Mouse (Mus musculus) kidney, adult 18-20 months (tissue): ENCODE results near the gene Prkrip1.
"Not testable (repeated sequence)": the region's sequence is repeated elsewhere in the genome, so short reads cannot be mapped to it uniquely, and the experiment has no call there.

Experiments
- DNase-seq: peaks from one replicate; pipeline ENCODE4 v3.0.0; 2021

Prkrip1 gene

DNA sequence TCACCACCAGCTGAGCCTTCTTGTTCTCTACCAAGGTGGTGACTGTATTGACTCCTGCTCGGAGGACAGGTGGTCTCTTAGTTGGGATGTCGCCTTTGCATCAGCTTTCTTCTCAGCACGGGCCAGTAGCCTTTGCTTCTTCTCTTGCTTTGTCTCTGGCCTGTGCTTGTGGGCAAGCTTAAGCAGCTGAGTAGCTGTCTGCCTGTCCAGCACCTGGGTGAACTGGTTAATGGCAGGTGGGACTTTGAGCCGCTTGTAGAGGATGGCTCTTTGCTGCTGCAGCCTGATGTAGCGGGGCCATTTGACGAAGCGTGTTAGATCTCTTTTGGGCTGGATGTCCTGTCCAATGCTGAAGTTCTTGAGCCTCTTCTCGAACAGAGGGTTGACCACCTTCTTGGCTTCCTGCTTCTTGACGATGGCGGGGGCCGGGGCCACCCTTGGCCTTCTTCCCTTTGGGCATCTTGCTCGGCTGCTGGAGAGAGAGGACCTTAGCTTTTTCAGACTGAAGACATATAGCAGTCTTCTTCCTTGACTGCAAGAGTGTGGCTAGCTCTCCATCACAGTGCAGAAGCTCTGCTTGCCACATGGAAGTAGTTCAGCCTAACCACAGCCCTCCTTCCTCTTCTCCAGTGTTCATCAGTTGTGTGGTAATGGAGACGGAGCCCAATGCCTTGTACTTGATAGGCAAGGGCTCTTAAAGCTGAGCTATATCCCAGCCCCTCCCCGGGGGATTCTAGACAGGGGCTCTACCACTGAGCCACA, 12.8 kb upstream of the Prkrip1 start:
- DNase-seq, result not testable (repeated sequence)

DNA sequence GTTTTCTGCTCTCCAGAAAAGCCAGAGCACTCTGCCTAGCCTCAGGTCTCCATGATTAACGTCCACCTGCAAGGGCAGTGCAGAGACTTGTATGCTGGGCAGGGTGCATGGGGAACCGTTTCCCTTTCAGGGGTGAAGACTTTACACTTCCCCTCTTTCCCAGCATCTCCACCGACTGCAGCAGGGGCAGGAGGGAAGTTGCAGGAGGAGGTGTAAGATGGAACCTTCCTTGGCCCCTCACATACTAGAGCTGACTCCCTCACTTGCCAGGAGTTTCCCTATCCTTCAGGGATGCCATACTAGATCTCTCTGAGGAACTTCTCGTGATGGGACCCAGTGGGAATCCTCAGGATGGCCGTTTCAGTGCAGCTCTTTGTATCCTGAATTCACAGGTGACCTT, 11.8 kb upstream of the Prkrip1 start:
- no peak for DNase-seq

DNA sequence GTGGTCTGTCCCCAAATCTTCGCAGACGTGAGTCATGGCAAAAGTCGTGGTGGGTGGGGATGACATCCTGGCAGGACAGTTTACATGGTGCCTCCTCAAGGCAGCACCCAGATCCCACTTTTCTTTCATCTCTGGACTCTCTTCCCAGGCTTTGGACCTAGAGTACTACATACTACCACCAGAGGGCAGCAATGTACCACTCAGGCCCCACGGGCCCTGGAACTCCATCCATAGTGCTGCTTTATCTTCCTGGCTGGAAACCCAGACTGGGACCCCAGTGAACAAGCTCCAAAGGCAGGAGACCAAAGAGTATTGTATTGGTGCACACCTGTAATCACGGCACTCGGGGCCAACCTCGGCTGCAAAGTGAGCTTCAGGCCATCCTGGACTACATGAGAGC, 3.1 kb upstream of the Prkrip1 start:
- peak; percentile 63 for DNase-seq

DNA sequence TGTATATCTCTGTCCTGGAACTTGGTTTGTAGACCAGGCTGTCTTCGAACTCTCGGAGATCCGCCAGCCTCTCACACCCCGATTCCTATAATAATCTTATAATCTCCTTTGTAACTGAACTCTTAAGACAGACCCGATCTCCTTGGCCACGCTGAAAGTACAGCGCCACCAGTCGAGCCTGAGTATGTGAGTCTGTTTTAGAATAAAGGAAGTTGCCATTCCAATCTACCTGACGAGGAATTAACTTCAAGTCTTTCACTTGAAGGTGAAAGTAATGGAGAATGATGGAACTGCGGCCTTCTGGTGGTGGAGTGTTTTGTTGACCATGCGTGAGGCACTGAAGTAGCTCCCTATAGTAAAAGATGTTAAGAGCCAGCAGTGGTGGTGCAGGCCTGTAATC, 763 bp upstream of the Prkrip1 start:
- DNase-seq, result peak; percentile 40

DNA sequence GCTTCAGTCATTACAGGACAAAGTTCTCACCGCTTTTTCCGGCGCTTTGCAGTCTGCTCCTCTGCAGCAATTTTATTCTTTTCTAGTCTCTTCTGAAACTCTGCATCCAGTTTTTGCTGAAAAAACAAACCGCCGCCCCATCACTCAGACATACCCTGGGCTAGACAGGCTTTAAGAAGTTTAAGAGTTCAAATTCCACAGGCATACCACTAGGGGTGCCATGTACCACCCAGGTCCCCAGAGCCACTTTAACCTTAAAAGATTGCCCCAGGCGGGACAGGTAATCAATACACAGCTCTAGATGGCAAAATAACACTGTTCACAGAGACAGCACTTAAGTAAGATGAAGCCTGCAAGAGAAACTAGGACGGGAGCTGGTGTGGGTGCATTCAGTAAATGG, 6.9 kb downstream of the Prkrip1 start:
- no peak for DNase-seq

DNA sequence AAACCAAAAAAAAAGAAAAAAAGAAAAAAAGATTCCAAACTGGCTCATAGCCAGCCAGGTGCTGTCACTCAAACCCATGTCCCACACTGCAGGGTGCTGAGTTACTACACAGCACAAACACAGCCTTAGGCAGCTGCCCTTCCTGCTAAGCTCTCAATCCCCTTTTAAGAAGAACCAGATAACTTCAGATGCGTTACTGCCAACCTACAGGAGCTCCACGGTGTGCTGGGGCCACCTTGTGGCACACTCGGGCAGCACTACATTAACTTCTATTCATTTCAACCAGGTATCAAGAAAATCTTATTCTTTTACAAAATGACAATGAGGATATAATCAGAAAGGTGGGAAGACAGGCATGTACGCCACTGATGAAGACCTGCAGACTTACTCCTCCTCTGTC, 12.0 kb downstream of the Prkrip1 start:
- peak; percentile 66 for DNase-seq

DNA sequence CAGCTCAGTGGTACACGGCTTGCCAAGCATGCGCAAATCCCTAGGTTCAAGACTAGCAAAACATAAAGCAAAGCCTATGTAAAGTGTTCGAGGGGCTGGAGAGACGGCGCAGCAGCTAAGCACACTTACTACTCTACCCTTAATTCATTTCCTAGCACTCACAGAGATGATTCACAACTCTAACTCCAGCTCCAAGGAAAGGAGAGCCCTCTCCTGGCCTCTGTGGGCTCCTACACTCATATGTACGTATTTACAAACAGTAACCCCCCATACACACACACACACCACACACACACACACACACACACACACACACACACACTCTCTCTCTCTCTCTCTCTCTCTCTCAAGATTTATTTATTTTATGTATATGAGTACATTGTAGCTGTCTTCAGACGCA, 15.0 kb downstream of the Prkrip1 start:
- DNase-seq, result no peak

DNA sequence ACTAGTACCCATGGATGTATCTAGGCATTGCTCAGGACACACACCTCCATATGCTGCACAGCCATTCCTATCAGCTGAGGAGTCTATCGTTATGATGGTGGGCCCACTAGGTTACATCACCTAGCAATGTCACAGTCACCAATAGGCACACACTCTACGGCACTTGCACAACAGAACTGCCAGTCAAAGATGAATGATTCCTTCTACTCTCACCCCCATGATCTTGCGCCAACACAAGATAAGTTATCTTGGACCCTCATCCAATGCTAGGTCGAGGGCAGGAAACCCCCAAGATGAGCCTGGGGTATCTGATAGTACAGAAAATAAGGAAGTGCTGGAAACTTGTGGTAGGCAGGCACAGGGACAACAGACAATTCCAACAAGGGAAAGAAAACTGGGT, 15.9 kb downstream of the Prkrip1 start:
- no peak for DNase-seq

DNA sequence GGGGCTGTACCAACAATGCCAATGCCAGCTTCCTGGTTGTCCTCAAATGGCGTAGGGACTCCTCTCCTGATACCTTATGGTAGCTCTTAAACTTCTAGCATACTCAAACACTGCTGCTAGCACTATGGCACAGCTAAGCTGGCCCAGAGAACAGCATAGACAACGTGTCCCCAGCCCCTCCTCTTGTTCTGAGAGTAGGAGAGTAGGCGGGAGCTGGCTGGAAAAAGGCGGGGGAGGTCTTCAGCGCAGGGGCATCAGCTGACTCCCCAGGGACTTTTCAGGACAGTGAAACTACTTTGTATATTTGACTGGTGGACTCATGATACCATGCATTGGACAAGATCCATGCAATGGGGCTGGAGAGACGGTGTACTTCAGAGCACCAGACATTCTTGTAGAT, 16.7 kb downstream of the Prkrip1 start:
- DNase-seq, result no peak

DNA sequence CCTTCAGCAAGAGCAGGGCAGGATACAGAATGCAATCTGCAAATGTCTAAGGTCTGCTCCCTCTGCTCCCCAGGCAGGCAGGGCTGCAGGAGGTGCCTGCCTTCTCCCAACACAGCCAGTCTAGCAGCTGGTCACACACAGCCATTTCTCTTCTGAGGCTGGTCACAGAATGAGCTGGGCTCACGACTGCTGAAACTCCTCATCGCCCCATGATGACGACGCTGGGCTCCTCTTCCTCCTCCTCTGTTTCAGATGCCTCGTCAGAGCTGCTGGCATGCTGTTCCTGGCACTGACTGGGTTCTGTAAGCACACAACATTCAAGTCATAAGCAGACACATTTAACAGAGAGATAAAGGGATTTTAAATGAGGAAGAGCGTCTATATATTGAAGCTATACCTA, 17.6 kb downstream of the Prkrip1 start:
- DNase-seq, result no peak

DNA sequence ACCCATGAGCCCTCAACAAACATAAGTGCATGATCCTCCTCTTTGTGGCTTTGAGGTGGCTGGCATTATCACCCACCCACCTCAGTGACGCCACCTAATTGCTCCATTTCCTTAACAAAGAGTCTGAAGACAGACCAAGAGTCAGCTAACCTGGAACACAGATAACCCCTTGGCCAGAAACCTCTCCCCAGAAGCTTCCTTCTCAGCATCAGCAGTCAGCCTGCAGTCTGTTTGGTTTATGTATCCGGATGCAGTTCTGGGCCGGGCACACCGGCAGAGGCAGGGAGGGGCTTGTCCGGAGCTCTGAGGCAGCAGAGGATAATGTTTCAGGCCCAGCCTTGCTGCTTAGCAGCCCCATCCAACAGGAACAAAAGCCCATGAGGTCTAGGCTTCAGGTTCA, 19.2 kb downstream of the Prkrip1 start:
- DNase-seq, result no peak

DNA sequence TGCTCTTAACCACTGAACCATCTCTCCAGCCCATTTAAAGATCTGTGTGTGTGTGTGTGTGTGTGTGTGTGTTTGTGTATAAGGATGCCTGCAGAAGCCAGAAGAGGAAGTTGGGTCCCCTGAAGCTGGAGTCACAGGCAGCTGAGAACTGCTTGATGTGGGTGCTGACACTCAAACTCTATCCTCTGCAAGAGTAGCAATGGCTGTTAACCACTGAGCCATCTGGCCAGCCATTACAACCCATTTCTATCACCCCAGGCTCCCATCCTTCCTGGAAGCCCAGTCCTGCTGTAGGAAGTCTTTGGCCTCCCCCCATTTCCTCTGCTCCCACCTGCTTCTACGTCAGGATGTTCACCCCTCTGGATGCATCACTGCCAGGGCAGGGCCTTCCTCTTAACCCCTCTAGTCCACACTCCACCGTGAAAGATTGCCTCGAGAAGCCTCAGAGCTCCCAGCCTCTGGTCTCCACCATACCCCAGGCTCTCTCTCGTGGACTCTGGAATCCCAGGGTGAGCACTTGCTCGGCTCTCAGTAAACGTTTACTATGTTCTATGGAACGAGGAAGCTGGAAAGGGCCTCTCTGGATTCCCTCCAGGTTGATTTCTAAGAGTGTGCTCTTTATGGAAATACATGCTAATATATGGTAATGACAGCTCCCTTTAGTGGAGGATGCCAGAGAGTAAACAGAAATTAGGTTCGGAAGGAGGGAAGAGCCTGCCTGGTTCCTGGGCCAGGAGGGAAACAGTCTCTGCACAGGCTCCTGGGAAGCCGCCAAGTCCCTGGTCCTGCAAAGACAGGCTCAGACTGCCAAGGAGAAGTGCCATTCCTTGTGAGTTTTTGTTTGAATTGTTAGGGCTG, 24.9 kb downstream of the Prkrip1 start:
- DNase-seq, result peak; percentile 70

DNA sequence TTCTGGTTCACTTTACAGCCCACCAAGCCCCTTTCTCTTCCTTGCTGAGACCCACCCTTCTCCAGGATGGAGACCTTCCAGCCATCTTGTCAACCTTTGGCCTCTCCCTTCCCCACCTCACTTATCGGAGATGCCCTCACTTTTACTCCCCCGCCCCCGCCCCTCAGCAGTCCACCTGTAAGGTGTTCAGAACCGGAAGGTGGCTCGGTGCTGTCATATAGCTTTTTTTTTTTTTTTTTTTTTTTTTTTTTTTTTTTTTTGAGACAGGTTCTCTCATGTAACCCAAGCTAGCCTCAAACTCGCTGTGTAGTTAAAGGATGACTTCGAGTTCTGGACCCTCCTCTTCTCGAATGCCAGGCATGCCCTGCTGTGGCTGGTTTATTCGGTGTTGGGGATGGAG, 25.8 kb downstream of the Prkrip1 start:
- no peak for DNase-seq

DNA sequence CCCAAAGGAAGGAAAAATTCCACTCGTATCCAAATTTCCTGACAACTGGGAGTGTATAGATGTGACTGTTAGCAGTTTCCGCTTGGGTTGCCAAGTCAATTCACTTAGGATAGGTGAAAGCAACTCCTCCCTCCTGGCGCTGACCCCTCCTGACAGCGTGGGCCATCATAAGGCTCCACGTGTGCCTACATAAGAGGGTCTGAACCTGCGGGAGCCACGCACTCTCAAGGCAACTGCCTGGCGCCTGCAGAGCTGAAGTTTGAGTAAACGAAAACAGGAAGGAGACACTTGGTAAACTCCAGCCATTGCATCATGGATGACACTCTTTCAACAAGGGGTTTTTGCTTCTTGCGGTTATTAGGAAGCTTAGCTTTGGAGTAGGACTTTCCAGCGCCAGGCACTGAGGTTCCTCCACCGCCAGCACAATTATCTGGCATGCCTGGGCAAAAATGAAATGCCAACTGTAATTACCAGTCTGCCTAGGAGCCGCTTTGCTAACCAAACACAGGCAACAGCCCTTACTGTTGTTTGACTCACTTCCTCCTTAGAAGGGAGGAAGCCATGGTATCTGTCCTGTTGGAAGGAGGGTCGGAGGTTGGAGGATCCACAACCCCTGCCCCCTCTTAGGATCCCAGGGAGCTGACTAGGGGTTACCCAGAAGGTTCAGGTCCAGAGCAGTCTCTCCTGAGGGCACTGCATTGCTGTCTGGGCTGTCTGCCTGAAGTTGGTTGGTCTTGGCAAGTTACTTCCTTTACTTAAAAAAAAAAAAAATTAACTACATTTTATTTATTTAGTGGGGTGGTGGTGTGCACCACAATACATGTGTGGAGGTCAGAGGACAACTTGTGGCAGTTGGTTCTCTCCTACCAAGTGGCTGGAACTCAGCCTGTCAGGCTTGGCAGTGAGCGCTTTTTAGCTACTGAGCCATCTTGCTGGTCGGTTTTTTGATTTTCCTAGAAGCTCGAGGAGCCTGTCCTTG, 27.1 kb downstream of the Prkrip1 start:
- peak; percentile 29 for DNase-seq

DNA sequence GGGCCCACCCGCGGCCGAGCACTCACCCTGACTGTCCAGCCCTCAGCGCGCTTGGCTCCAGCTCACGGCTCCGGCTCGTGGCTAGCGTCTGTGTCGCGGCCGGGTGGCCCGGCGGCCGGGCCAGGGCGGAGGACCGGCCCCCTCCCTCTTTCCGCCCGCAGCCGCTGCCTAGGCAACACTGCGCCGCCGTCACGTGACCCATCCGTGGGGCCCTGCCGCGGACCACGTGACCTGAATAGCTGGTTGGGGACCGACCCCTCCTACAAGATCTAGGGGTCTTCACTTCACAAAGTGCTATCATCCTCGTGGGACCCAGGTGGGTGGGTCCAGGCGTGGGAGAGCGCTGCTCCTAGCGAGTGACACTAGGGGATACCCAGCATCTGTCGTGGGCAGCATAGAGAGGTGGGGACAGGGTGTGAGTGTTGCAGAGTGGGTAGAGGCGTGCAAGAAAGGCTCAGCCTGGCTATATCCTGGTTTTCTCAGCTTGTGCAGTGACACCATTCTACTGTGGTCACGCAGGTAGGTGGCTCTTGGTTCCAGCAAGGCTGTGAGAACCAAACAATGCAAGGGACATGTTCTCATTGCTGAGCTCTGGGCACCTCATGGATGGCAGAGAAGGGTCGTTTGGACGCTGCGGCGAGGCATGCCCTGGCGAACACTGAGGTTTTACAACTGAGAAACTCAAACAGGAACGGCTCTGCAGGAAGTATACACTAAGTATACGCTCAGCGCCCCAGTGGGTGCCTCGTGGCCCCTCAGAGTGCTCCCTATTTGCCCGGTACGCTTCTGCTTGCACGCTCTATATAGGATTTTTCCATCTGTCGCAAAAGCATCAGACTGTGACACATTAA, 28.0 kb downstream of the Prkrip1 start, which contains the start of gene Orai2:
TSS of gene Orai2 (minus strand) at position 202 of the 851 bp plus-strand sequence.
- DNase-seq, result peak; percentile 81

DNA sequence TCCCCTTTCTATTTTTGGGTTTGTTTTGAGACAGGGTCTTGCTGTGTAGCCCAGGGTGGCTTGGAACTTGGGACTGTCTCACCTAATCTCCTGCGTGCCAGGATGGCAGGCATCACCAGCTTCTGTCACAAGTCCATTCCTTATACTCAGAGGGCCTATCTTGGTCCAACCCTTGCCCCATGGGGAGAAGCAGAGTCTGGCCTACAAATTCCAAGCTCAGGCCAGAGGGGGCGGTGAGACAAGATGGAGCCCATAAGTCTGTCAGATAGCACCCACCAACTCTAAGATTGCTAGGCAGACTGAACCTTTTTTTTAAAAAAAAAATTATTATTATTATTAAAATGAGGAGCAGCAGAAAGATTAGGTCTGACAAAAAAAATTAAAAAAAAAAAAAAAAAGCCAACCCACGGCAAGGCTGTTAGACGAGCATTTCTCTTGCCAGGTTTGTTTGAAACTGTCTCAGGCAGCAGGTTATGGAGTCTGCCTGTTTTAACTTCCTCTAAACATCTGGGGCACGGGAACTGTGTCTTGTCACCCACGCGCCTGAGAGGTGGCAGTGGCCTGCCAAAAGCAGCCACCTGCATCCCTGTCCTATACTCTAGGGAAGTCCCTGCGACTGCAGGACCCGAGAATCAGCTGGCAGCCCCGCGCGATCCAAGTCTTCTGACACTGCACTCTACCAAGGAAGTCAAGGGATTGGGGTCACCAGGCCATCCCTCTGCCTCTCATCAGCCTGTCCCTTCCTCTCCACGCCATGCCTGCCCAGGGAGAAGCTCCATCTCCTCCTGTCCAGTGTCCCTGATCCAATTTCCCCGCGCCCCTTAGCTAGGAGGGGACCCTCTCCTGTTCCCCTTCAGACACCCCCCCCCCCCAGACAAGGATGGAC, 28.9 kb downstream of the Prkrip1 start:
- DNase-seq, result peak; percentile 41

DNA sequence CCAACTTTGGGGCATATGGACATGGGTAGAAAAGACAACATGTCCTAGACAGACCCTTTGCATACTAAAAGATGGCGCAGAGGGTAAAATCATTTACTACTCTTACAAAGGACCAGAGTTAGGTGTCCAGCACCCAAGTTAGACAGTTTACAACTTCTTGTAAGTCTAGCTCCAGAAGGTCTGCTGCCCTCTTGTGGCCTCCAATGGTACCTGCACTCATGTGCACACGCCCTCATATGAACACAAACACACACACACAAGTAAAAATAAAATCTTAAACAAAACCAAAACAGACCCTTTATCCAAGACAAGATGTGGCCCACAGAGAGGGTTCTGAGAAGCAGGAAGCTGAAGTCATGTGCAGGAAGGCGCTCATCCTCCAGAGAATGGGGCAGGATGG, 30.7 kb downstream of the Prkrip1 start:
- DNase-seq, result no peak

DNA sequence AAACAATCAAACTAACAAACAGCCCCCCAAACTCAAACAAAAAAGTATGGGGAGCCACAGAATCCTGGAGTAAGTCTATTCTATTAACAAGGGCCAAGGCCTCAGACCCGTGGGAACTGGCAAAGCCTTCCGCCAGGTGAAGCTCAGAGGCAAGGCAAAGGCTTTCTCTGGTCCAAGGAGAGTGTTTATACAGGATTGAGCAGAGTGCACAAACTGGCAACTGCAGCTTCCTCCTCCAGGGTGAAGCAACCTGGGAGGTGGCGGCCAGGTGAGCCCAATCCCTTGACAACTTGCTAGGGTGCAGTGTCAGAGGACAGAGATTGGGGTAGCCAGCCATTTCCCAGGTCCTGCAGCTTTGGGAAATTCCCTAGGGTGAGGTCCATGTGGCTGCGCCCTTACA, 31.5 kb downstream of the Prkrip1 start:
- no peak for DNase-seq

DNA sequence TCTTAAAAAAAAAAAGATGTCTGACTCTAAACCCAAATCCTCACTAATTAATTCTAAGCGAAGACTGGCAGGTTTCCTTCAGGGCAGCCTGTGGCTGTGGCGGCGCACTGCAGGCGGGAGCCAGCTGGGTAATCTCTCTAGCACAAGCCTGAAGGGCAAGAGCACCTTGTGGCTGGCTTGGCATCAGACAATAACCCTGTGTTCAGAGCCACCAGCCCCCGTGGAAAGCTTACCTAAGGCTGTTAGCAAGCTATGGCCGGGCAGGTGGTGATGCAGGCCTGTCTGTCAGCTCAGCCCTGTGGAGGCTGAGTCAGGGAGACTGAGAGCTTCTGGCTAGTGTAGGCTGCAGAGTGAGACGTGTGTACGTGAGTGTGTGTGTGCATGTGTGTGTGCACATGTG, 33.5 kb downstream of the Prkrip1 start:
- no peak for DNase-seq

DNA sequence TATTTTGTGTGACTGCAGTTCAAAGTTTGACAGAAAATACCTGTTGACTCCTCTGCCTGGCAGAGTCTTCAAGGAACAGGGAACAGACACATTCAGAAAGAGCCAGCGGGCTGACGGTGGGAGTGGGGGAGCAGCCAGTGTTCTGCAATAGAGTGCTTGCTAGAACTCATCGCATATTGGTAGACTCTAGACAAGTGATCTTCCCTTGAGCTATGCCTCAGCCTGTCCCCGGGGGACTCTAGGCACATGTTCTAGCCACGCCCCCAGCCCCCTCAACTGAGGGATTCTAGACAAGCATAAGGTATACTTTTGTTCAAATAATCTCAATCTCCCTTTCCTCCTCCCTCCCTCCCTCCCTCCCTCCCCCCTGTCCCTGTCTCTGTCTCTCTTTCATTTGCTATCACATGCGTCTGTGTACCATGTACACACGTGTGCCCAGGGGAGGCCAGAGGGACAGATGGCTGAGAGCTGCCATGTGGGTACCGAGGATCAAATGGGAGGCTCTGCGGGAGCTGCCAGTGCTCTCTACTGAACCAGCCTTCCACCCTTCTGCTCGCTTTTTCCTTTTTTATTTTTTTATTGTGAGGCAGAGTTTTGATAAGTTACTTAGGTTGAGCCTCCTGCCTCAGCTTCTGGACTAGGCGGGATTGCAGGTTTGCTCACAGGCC, 34.8 kb downstream of the Prkrip1 start:
- DNase-seq, result no peak
